In the genomic region with DNA sequence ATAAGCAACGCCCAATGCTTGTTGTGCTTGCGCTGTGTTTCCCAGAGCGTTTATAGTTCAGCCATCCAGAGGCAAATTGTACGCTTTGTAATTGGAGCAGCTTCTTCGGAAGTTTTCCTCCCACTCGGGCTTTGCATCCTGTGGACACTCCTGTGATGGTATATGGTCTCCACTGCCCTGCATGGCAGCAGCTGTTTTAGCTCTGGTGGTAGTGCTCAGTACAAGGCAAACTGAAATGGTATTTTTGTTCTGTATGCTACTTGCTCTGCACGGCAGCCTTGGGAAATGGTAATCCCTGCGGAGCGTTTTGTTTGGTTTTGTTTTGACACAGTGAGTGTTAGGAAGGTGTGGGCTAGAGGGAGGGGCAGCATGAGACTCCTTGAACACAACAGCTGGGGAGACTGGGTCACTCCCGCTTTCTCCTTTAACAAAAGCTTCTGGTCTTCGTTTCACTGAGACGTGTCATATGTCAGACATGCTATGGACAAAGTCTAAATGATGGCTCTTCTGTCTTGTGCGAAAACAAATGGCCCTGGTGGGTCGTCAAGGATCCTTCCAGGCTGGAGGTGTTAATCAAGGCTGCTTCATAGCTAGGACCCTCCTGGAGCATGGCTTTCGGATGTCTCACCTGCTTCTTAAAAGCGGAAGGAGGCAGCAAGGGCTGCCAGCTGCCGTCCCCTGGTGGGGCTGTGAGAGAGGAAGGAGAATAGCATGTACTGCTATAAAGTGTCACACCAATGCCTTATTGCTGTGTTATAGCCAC, we compare ENCODE assay signal across 19 mouse cellular contexts. TPM values are rescaled to one million over a fixed set of nuclear protein-coding genes. Genes with fewer than 3 reads are reported as not detected.
DNase-seq lines count a peak whose midpoint lies in the region; ATAC-seq lines count a peak whose summit lies in the region.
"Had no signal": no experiment of that assay in that cellular context is flagged by ENCODE, and none has a peak within 500 bp of the region (broad histone marks: within the 10 kb centered on the region; RNA-seq: fewer than 3 reads in every experiment).

No protein-coding gene starts in this region.

- WGBS in kidney, embryonic 15.5 days: 27% methylated on average over 17 of the region's 17 CpGs
- WGBS in midbrain, embryonic 12.5 days: 71% methylated on average over 17 of the region's 17 CpGs
- 62% methylated on average over 17 of the region's 17 CpGs for WGBS in midbrain, embryonic 13.5 days
- WGBS in embryonic facial prominence, embryonic 15.5 days: 59% methylated on average over 17 of the region's 17 CpGs

- H3K4me1 ChIP-seq in kidney, embryonic 15.5 days: peaks cover 8% of the 10 kb centered on the region
- no peaks in the 10 kb centered on the region for H3K4me1 ChIP-seq in midbrain, embryonic 12.5 days
- no peaks in the 10 kb centered on the region for H3K4me1 ChIP-seq in midbrain, embryonic 13.5 days (replicated peaks)
- no peaks in the 10 kb centered on the region for H3K4me1 ChIP-seq in embryonic facial prominence, embryonic 15.5 days
- H3K4me1 ChIP-seq: heart, embryonic 13.5 days had no signal

- H3K9ac ChIP-seq in kidney, embryonic 15.5 days: no peak overlapping the region
- no peak overlapping the region for H3K9ac ChIP-seq in midbrain, embryonic 12.5 days (replicated peaks)
- H3K9ac ChIP-seq in midbrain, embryonic 13.5 days (replicated peaks): no peak overlapping the region
- H3K9ac ChIP-seq in embryonic facial prominence, embryonic 15.5 days: no peak overlapping the region
- H3K9ac ChIP-seq: forebrain, embryonic 13.5 days; heart, embryonic 13.5 days had no signal

- H3K36me3 ChIP-seq in kidney, embryonic 15.5 days: 0 out of 2 replicates have a peak, but pooled peaks cover 15% of the 10 kb centered on the region
- peaks cover 22% of the 10 kb centered on the region for H3K36me3 ChIP-seq in midbrain, embryonic 12.5 days
- H3K36me3 ChIP-seq in midbrain, embryonic 13.5 days: peaks cover 48% of the 10 kb centered on the region
- H3K36me3 ChIP-seq in embryonic facial prominence, embryonic 15.5 days: peaks cover 15% of the 10 kb centered on the region

- peak overlapping the region; percentile 27; the same call in 1 of the 2 replicates for H3K27ac ChIP-seq in kidney, embryonic 15.5 days
- H3K27ac ChIP-seq in midbrain, embryonic 12.5 days (replicated peaks): no peak overlapping the region
- no peak overlapping the region for H3K27ac ChIP-seq in midbrain, embryonic 13.5 days
- no peak overlapping the region for H3K27ac ChIP-seq in embryonic facial prominence, embryonic 15.5 days (replicated peaks)
- H3K27ac ChIP-seq: forebrain, embryonic 13.5 days; heart, embryonic 13.5 days; layer of hippocampus, adult 2 months had no signal

- H3K4me2 ChIP-seq in kidney, embryonic 15.5 days: peak overlapping the region; percentile 46
- no peak overlapping the region for H3K4me2 ChIP-seq in midbrain, embryonic 12.5 days (replicated peaks)
- no peak overlapping the region for H3K4me2 ChIP-seq in midbrain, embryonic 13.5 days (replicated peaks)
- H3K4me2 ChIP-seq in embryonic facial prominence, embryonic 15.5 days (replicated peaks): peak overlapping the region; percentile 19
- H3K4me2 ChIP-seq: forebrain, embryonic 13.5 days; heart, embryonic 13.5 days; liver, embryonic 11.5 days had no signal

- no peak overlapping the region for H3K4me3 ChIP-seq in kidney, embryonic 15.5 days (replicated peaks)
- no peak overlapping the region for H3K4me3 ChIP-seq in midbrain, embryonic 12.5 days
- no peak overlapping the region for H3K4me3 ChIP-seq in midbrain, embryonic 13.5 days (replicated peaks)
- H3K4me3 ChIP-seq in embryonic facial prominence, embryonic 15.5 days (replicated peaks): no peak overlapping the region
- H3K4me3 ChIP-seq: forebrain, embryonic 13.5 days; heart, embryonic 13.5 days; layer of hippocampus, adult 2 months had no signal

- peak; percentile 83 for ATAC-seq in kidney, embryonic 15.5 days (replicated peaks; ENCODE audit: low FRiP score)
- 0 out of 2 replicates have a peak, but pooled peaks have one; percentile 38 for ATAC-seq in midbrain, embryonic 12.5 days (ENCODE audit: low FRiP score, low read depth)
- no peak for ATAC-seq in midbrain, embryonic 13.5 days
- no peak for ATAC-seq in embryonic facial prominence, embryonic 15.5 days (ENCODE audit: insufficient number of reproducible peaks, low FRiP score, low TSS enrichment, low read depth)
- ATAC-seq: forebrain, embryonic 13.5 days; hindbrain, embryonic 16.5 days; midbrain, embryonic 16.5 days had no signal

- H3K27me3 ChIP-seq in kidney, embryonic 15.5 days: no peaks in the 10 kb centered on the region
- H3K27me3 ChIP-seq in midbrain, embryonic 12.5 days: no peaks in the 10 kb centered on the region
- H3K27me3 ChIP-seq in midbrain, embryonic 13.5 days: no peaks in the 10 kb centered on the region
- H3K27me3 ChIP-seq in embryonic facial prominence, embryonic 15.5 days: no peaks in the 10 kb centered on the region
- H3K27me3 ChIP-seq: forebrain, embryonic 13.5 days; heart, embryonic 13.5 days had no signal

- H3K9me3 ChIP-seq in kidney, embryonic 15.5 days (replicated peaks): no peaks in the 10 kb centered on the region
- no peaks in the 10 kb centered on the region for H3K9me3 ChIP-seq in midbrain, embryonic 12.5 days
- no peaks in the 10 kb centered on the region for H3K9me3 ChIP-seq in midbrain, embryonic 13.5 days
- H3K9me3 ChIP-seq in embryonic facial prominence, embryonic 15.5 days (replicated peaks): no peaks in the 10 kb centered on the region
- H3K9me3 ChIP-seq: forebrain, embryonic 13.5 days; heart, embryonic 13.5 days had no signal

- no peak for DNase-seq in kidney, adult 18-20 months
- DNase-seq in thymus, postnatal 10 days (ENCODE audit: low spot score in 2 of 2): no peak
- DNase-seq in Muller cell, postnatal 12 days (ENCODE audit: inconsistent ontology term): no peak
- DNase-seq: cerebellum, adult 9-11 months; embryo, embryonic 11 days; heart, postnatal 36 days; lung, adult 2 months; spleen, adult 18-20 months; thymus, postnatal 36 days had no signal

RNA-seq across cellular contexts. Expression of gene Sgtb, which starts 12.7 kb away (rescaled TPM):
- 5.9 and 6.5 TPM in 2 replicates for polyA plus RNA-seq in kidney, embryonic 15.5 days (2015; fragmentation: Nextera tagmentation; extraction: Ambion mirVana)
- polyA plus RNA-seq in midbrain, embryonic 12.5 days (2016; fragmentation: Nextera tagmentation; extraction: Ambion mirVana): 26.8 and 27.1 TPM in 2 replicates
- polyA plus RNA-seq in midbrain, embryonic 13.5 days (2015; fragmentation: Nextera tagmentation; extraction: Ambion mirVana): 29.2 and 30.7 TPM in 2 replicates
- 8.2 and 8.7 TPM in 2 replicates for polyA plus RNA-seq in embryonic facial prominence, embryonic 15.5 days (2015; fragmentation: Nextera tagmentation; extraction: Ambion mirVana)

RNA-seq across cellular contexts. Expression of gene Nln, which starts 12.8 kb away (rescaled TPM):
- 16.1 and 18.6 TPM in 2 replicates for polyA plus RNA-seq in kidney, embryonic 15.5 days (2015; fragmentation: Nextera tagmentation; extraction: Ambion mirVana)
- 27.4 and 28.0 TPM in 2 replicates for polyA plus RNA-seq in midbrain, embryonic 12.5 days (2016; fragmentation: Nextera tagmentation; extraction: Ambion mirVana)
- 40.6 and 42.1 TPM in 2 replicates for polyA plus RNA-seq in midbrain, embryonic 13.5 days (2015; fragmentation: Nextera tagmentation; extraction: Ambion mirVana)
- polyA plus RNA-seq in embryonic facial prominence, embryonic 15.5 days (2015; fragmentation: Nextera tagmentation; extraction: Ambion mirVana): 15.7 and 18.8 TPM in 2 replicates

RNA-seq across cellular contexts. Expression of gene Trappc13, which starts 56.0 kb away (rescaled TPM):
- polyA plus RNA-seq in kidney, embryonic 15.5 days (2015; fragmentation: Nextera tagmentation; extraction: Ambion mirVana): 66.2 and 69.8 TPM in 2 replicates
- 78.4 and 84.9 TPM in 2 replicates for polyA plus RNA-seq in midbrain, embryonic 12.5 days (2016; fragmentation: Nextera tagmentation; extraction: Ambion mirVana)
- polyA plus RNA-seq in midbrain, embryonic 13.5 days (2015; fragmentation: Nextera tagmentation; extraction: Ambion mirVana): 70.1 and 74.7 TPM in 2 replicates
- 55.0 and 55.9 TPM in 2 replicates for polyA plus RNA-seq in embryonic facial prominence, embryonic 15.5 days (2015; fragmentation: Nextera tagmentation; extraction: Ambion mirVana)

RNA-seq across cellular contexts. Expression of gene Trim23, which starts 56.3 kb away (rescaled TPM):
- 19.0 and 20.8 TPM in 2 replicates for polyA plus RNA-seq in kidney, embryonic 15.5 days (2015; fragmentation: Nextera tagmentation; extraction: Ambion mirVana)
- 28.6 and 30.9 TPM in 2 replicates for polyA plus RNA-seq in midbrain, embryonic 12.5 days (2016; fragmentation: Nextera tagmentation; extraction: Ambion mirVana)
- 29.6 and 37.2 TPM in 2 replicates for polyA plus RNA-seq in midbrain, embryonic 13.5 days (2015; fragmentation: Nextera tagmentation; extraction: Ambion mirVana)
- 19.3 and 20.9 TPM in 2 replicates for polyA plus RNA-seq in embryonic facial prominence, embryonic 15.5 days (2015; fragmentation: Nextera tagmentation; extraction: Ambion mirVana)

Comparison
In these comparisons a context has a peak if more than half of its experiments do, and no peak if none do; other contexts are left out.
1. ATAC-seq: peak in kidney, embryonic 15.5 days (single experiment) and midbrain, embryonic 12.5 days (single experiment); none in midbrain, embryonic 13.5 days (single experiment) and embryonic facial prominence, embryonic 15.5 days (single experiment).
2. H3K4me2 ChIP-seq: peak in kidney, embryonic 15.5 days (single experiment) and embryonic facial prominence, embryonic 15.5 days (single experiment); none in midbrain, embryonic 12.5 days (single experiment) and midbrain, embryonic 13.5 days (single experiment).